Mouse (Mus musculus) cerebellum, adult 9-10 months (tissue): ENCODE measurements around the gene Lrrc74a.

Experiments used
- DNase-seq: peaks from one replicate; pipeline ENCODE4 v3.0.0; 2022

The Lrrc74a gene

GRCm38 (mm10) chr12:86786149-86787019 lies 52.2 kb downstream of the Lrrc74a start:
- DNase-seq: peak; percentile 49

- DNase-seq: no peak
Measured at GRCm38 (mm10) chr12:86787020-86787553, 52.9 kb downstream of the Lrrc74a start.

- no peak for DNase-seq
Measured at GRCm38 (mm10) chr12:86790100-86790848, 56.1 kb downstream of the Lrrc74a start.

- no peak for DNase-seq
Measured at GRCm38 (mm10) chr12:86790849-86791127, 56.6 kb downstream of the Lrrc74a start.

- no peak for DNase-seq
Measured at GRCm38 (mm10) chr12:86791987-86792386, 57.8 kb downstream of the Lrrc74a start.

GRCm38 (mm10) chr12:86793830-86794229 lies 59.7 kb downstream of the Lrrc74a start:
- peak; percentile 60 for DNase-seq

- peak; percentile 37 for DNase-seq
Measured at GRCm38 (mm10) chr12:86794331-86794730, 60.2 kb downstream of the Lrrc74a start.

GRCm38 (mm10) chr12:86795076-86795837 lies 61.1 kb downstream of the Lrrc74a start:
- peak; percentile 39 for DNase-seq

- peak; percentile 95 for DNase-seq
Measured at GRCm38 (mm10) chr12:86795838-86796232, 61.7 kb downstream of the Lrrc74a start.

GRCm38 (mm10) chr12:86796351-86796750 lies 62.2 kb downstream of the Lrrc74a start:
- peak; percentile 58 for DNase-seq

GRCm38 (mm10) chr12:86797771-86798170 lies 63.6 kb downstream of the Lrrc74a start:
- peak; percentile 37 for DNase-seq

- DNase-seq: peak; percentile 93
Measured at GRCm38 (mm10) chr12:86798773-86799540, 64.8 kb downstream of the Lrrc74a start.

GRCm38 (mm10) chr12:86799786-86800185 lies 65.6 kb downstream of the Lrrc74a start:
- DNase-seq: peak; percentile 58

GRCm38 (mm10) chr12:86800336-86800735 lies 66.2 kb downstream of the Lrrc74a start:
- DNase-seq: peak; percentile 74

GRCm38 (mm10) chr12:86800765-86801147 lies 66.6 kb downstream of the Lrrc74a start:
- DNase-seq: no peak

GRCm38 (mm10) chr12:86801148-86802004 lies 67.2 kb downstream of the Lrrc74a start:
- DNase-seq: peak; percentile 99

GRCm38 (mm10) chr12:86802005-86802671 lies 68.0 kb downstream of the Lrrc74a start:
- peak; percentile 77 for DNase-seq

GRCm38 (mm10) chr12:86802899-86803298 lies 68.7 kb downstream of the Lrrc74a start:
- DNase-seq: peak; percentile 55

- peak; percentile 68 for DNase-seq
Measured at GRCm38 (mm10) chr12:86803651-86804307, 69.6 kb downstream of the Lrrc74a start.

- DNase-seq: peak; percentile 46
Measured at GRCm38 (mm10) chr12:86804308-86804700, 70.1 kb downstream of the Lrrc74a start.
